Mouse (Mus musculus) CH12.LX (cell line): ENCODE data around the gene Hmgcll1. TPM values are rescaled to one million over a fixed set of nuclear protein-coding genes. Genes with fewer than 3 reads are reported as not detected.

Source experiments
- DNase-seq: peaks from one replicate; pipeline ENCODE4 v3.0.0-alpha.2; 2013; ENCODE audit errors: extremely low read depth
- H3K27ac ChIP-seq: 2 replicates; pipeline ENCODE4 v1.5.1; 2012; ENCODE audit warnings: low read depth, mild to moderate bottlenecking, control low read depth, moderate library complexity; ENCODE audit not compliant: insufficient read depth
- H3K27me3 ChIP-seq: replicated peaks from 2 replicates; pipeline ENCODE3; 2012; ENCODE audit warnings: inconsistent platforms
- H3K36me3 ChIP-seq, 2 experiments: replicated peaks in 1 of 2; 2 replicates each; pipeline versions ENCODE3 to v1.6.1; 2012; ENCODE audit warnings: inconsistent platforms in 1 of 2, low read length in 1 of 2, mild to moderate bottlenecking in 1 of 2, mixed read lengths in 1 of 2, moderate library complexity in 1 of 2; ENCODE audit not compliant: control insufficient read depth in 1 of 2, insufficient read depth in 1 of 2
- H3K4me1 ChIP-seq, 2 experiments: 2 replicates each; pipeline ENCODE4 v1.6.1; 2012; ENCODE audit warnings: inconsistent platforms in 1 of 2, moderate library complexity in 1 of 2; ENCODE audit not compliant: insufficient read depth in 2 of 2, control insufficient read depth in 1 of 2
- H3K4me2 ChIP-seq: 2 replicates; pipeline ENCODE4 v1.6.1; 2012; ENCODE audit warnings: low read depth, mild to moderate bottlenecking, control low read depth; ENCODE audit not compliant: poor library complexity, insufficient read depth, severe bottlenecking
- H3K4me3 ChIP-seq, 3 experiments: fragments of 150-350 bp in 1 of 3; sonication (generic) in 1 of 3; replicated peaks in 1 of 3; 2 replicates each; pipeline versions ENCODE3 to v1.5.1; 2011 to 2012; ENCODE audit warnings: low read depth in 2 of 3, low read length in 2 of 3, mild to moderate bottlenecking in 2 of 3, moderate library complexity in 2 of 3, control low read depth in 1 of 3, improper control_type of control experiment in 1 of 3, inconsistent platforms in 1 of 3, mixed read lengths in 1 of 3; ENCODE audit not compliant: poor library complexity in 1 of 3
- H3K79me2 ChIP-seq: replicated peaks from 2 replicates; pipeline ENCODE4 v1.6.1; 2012; ENCODE audit warnings: mild to moderate bottlenecking, moderate library complexity; ENCODE audit not compliant: control insufficient read depth, poor library complexity, insufficient read depth, severe bottlenecking; ENCODE audit errors: extremely low read depth
- H3K9ac ChIP-seq: 2 replicates; pipeline ENCODE4 v1.6.1; 2012; ENCODE audit warnings: low read depth, mild to moderate bottlenecking, control low read depth, moderate library complexity; ENCODE audit not compliant: insufficient read depth
- H3K9me3 ChIP-seq: replicated peaks from 2 replicates; pipeline ENCODE3; 2012; ENCODE audit warnings: low read length, inconsistent platforms, mixed read lengths
- BHLHE40 ChIP-seq: IDR thresholded peaks from 2 replicates; pipeline ENCODE4 v1.6.1; 2011; ENCODE audit warnings: mild to moderate bottlenecking, low read depth, low read length, improper control_type of control experiment
- CHD2 ChIP-seq: IDR thresholded peaks from 2 replicates; pipeline ENCODE4 v1.6.1; 2011; ENCODE audit warnings: low read length, improper control_type of control experiment
- E2F4 ChIP-seq: IDR thresholded peaks from 2 replicates; pipeline ENCODE4 v1.6.1; 2011; ENCODE audit warnings: low read depth, low read length, improper control_type of control experiment; ENCODE audit not compliant: insufficient replicate concordance
- EP300 ChIP-seq: IDR thresholded peaks from 2 replicates; pipeline ENCODE4 v1.6.1; 2011; ENCODE audit warnings: low read length, improper control_type of control experiment
- GABPA ChIP-seq: IDR thresholded peaks from 2 replicates; pipeline ENCODE4 v1.6.1; 2012; ENCODE audit warnings: low read depth, low read length, improper control_type of control experiment, inconsistent platforms; ENCODE audit not compliant: insufficient replicate concordance
- IRF4 ChIP-seq: IDR thresholded peaks from 2 replicates; pipeline ENCODE4 v1.6.1; 2014; ENCODE audit warnings: low read depth, mild to moderate bottlenecking, inconsistent platforms, low read length, improper control_type of control experiment
- JUN ChIP-seq: IDR thresholded peaks from 2 replicates; pipeline ENCODE4 v1.6.1; 2011; ENCODE audit warnings: low read depth, mild to moderate bottlenecking, low read length, improper control_type of control experiment, moderate library complexity; ENCODE audit not compliant: insufficient read depth
- KAT2A ChIP-seq: IDR thresholded peaks from 2 replicates; pipeline ENCODE4 v1.6.1; 2012; ENCODE audit warnings: low read length, improper control_type of control experiment, inconsistent platforms; ENCODE audit not compliant: insufficient replicate concordance
- MAFK ChIP-seq: IDR thresholded peaks from 2 replicates; pipeline ENCODE4 v1.6.1; 2011; ENCODE audit warnings: low read length, improper control_type of control experiment; ENCODE audit not compliant: insufficient replicate concordance
- MAX ChIP-seq: IDR thresholded peaks from 2 replicates; pipeline ENCODE4 v1.6.1; 2011; ENCODE audit warnings: low read length, improper control_type of control experiment
- MXI1 ChIP-seq: IDR thresholded peaks from 2 replicates; pipeline ENCODE4 v1.6.1; 2011; ENCODE audit warnings: mild to moderate bottlenecking, low read depth, low read length, improper control_type of control experiment
- MYC ChIP-seq: IDR thresholded peaks from 2 replicates; pipeline ENCODE4 v1.6.1; 2011; ENCODE audit warnings: low read depth, mild to moderate bottlenecking, improper control_type of control experiment, low read length
- NELFE ChIP-seq: IDR thresholded peaks from 2 replicates; pipeline ENCODE4 v1.6.1; 2011; ENCODE audit warnings: low read depth, low read length, improper control_type of control experiment
- SMC3 ChIP-seq: IDR thresholded peaks from 2 replicates; pipeline ENCODE4 v1.6.1; 2011; ENCODE audit warnings: low read depth, low read length, improper control_type of control experiment
- TCF12 ChIP-seq: IDR thresholded peaks from 2 replicates; pipeline ENCODE4 v1.6.1; 2014; ENCODE audit warnings: low read depth, mild to moderate bottlenecking, inconsistent platforms, low read length, improper control_type of control experiment
- ZKSCAN1 ChIP-seq: IDR thresholded peaks from 2 replicates; pipeline ENCODE4 v1.6.1; 2012; ENCODE audit warnings: low read depth, inconsistent platforms, low read length, improper control_type of control experiment, borderline replicate concordance
- dilution Hi-C: fragments of 300-500 bp; cut with MboI; formaldehyde crosslinking; loops from 2 replicates; pipeline ENCODE4 v1.14.3; 2020; ENCODE audit warnings: low sequenced_read_pairs; ENCODE audit not compliant: extremely low pct_unique_long_range_greater_than_20kb, extremely low pct_ligation_motif_present
- in situ Hi-C: fragments of 300-500 bp; cut with MboI; formaldehyde crosslinking; loops from 3 replicates; pipeline ENCODE4 v1.14.3; 2019; ENCODE audit warnings: low sequenced_read_pairs, low pct_ligation_motif_present, low pct_unique_long_range_greater_than_20kb, mixed read lengths
- polyA plus RNA-seq: library from polyadenylated mRNA; unstranded; fragments of >175 nt; gene quantifications from 2 replicates; pipeline ENCODE4 v1.2.1, GENCODE M21; 2012; ENCODE audit warnings: low read depth; ENCODE audit not compliant: insufficient read length
- total RNA-seq, 2 experiments: library from RNA; depleted of rRNA; stranded (reverse); fragments of 300-350 nt in 1 of 2; fragments of >200 nt in 1 of 2; gene quantifications; 2 replicates each; pipeline ENCODE4 v1.2.3; 2012 to 2014

Hmgcll1 gene
- total and polyA plus RNA-seq, 3 experiments, result 0.08 to 0.12 TPM; not detected in 1

GRCm38 (mm10) chr9:76060935-76061334 is 46.3 kb downstream of the Hmgcll1 start:
- no peak overlapping the region for H3K27ac ChIP-seq
- no peaks in the 10 kb centered on the region for H3K79me2 ChIP-seq
- no peaks in the 10 kb centered on the region for H3K9me3 ChIP-seq
- H3K4me3 ChIP-seq, result no peak overlapping the region
- dilution Hi-C loops, result no loop called here
- peaks cover 2 to 27% of the 10 kb centered on the region in 2 experiments; a peak in 3 of 4 replicates for H3K4me1 ChIP-seq
- H3K9ac ChIP-seq, result no peak overlapping the region
- H3K27me3 ChIP-seq, result no peaks in the 10 kb centered on the region
- no peak overlapping the region for H3K4me2 ChIP-seq
- TF ChIP-seq ZKSCAN1 (no peak), MYC (no peak), E2F4 (no peak), GABPA (no peak), SMC3 (no peak), EP300 (0 out of 2 replicates have a peak, but pooled peaks have one; percentile 18), KAT2A (no peak), TCF12 (no peak), IRF4 (no peak), MXI1 (no peak), BHLHE40 (0 out of 2 replicates have a peak, but pooled peaks have one; percentile 11), NELFE (no peak), CHD2 (no peak), JUN (no peak)
- H3K36me3 ChIP-seq, result no peaks in the 10 kb centered on the region
- DNase-seq, result no peak
- in situ Hi-C loops, result no loop called here

- Histone ChIP-seq H3K79me2 (no peaks in the 10 kb centered on the region), H3K4me3 (no peak overlapping the region), H3K9ac (no peak overlapping the region), H3K27ac (no peak overlapping the region), H3K4me1 (peaks cover 2 to 27% of the 10 kb centered on the region in 2 experiments; a peak in 3 of 4 replicates), H3K27me3 (no peaks in the 10 kb centered on the region), H3K9me3 (no peaks in the 10 kb centered on the region), H3K36me3 (no peaks in the 10 kb centered on the region), H3K4me2 (no peak overlapping the region)
- no peak for TF ChIP-seq MAX
- no peak for TF ChIP-seq IRF4
- no peak for TF ChIP-seq BHLHE40
- no peak for TF ChIP-seq EP300
- TF ChIP-seq MAFK, result no peak
- no peak for DNase-seq
- dilution Hi-C loops, result no loop called here
- in situ Hi-C loops, result no loop called here
These were observed 46.8 kb downstream of the Hmgcll1 start for GRCm38 (mm10) chr9:76061492-76061891.
